Mouse (Mus musculus) gastrocnemius, adult 18-20 months (tissue): Measurements from ENCODE around the gene Eaf1. TPM values are rescaled to one million over a fixed set of nuclear protein-coding genes. Genes with fewer than 3 reads are reported as not detected.
"Not testable (repeated sequence)": the region's sequence is repeated elsewhere in the genome, so short reads cannot be mapped to it uniquely, and the experiment has no call there.

ENCODE experiments used
- DNase-seq: peaks from one replicate; pipeline ENCODE4 v3.0.0; 2021; ENCODE audit warnings: low spot score
- long read RNA-seq, 2 experiments: library from polyadenylated mRNA; stranded (forward); transcript quantifications; one replicate each; pipeline ENCODE4 v2.0.0; 2021
- total RNA-seq, 2 experiments: library from RNA; stranded (reverse); gene quantifications; 2 replicates each; pipeline ENCODE4 v1.2.3; 2021

The Eaf1 gene
- total RNA-seq: 10 to 100 TPM; 10.3 to 13.1 TPM
- long read RNA-seq, experiment 1, full-length matches to known transcripts: 24 of 30 reads
- long read RNA-seq, experiment 1, partial matches to known transcripts: 4 of 30 reads
- long read RNA-seq, experiment 1, other reads (novel, unspliced or antisense): 2 of 30 reads
- long read RNA-seq, experiment 2, full-length matches to known transcripts: 11 of 14 reads
- long read RNA-seq, experiment 2, partial matches to known transcripts: 2 of 14 reads
- long read RNA-seq, experiment 2, other reads (novel, unspliced or antisense): 1 of 14 reads

GRCm38 (mm10) chr14:31494349-31494974, at the start of gene Eaf1:
Eaf1 (plus strand) TSS chr14:31494399.
- no peak for DNase-seq

GRCm38 (mm10) chr14:31448994-31449393, 45.2 kb upstream of the Eaf1 start:
- DNase-seq: no peak

DNA sequence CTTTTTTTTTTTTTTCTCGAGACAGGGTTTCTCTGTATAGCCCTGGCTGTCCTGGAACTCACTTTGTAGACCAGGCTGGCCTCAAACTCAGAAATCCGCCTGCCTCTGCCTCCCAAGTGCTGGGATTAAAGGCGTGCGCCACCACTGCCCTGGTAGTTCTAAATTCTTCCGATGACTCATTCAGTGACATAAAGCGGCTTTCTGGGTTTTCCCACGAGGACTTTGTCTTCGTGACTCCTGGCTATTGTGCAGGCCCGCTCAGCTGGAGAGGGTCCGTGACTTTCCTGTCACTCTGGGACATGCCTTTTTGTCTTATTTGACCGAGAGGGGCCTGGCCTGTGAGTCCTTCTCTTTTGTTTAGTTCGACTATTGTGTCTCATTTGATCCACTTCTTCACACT, 40.3 kb upstream of the Eaf1 start:
- DNase-seq: not testable (repeated sequence)

GRCm38 (mm10) chr14:31454849-31455566, 39.2 kb upstream of the Eaf1 start:
- no peak for DNase-seq

- no peak for DNase-seq
Measured at GRCm38 (mm10) chr14:31456064-31456721, 38.0 kb upstream of the Eaf1 start.

DNA sequence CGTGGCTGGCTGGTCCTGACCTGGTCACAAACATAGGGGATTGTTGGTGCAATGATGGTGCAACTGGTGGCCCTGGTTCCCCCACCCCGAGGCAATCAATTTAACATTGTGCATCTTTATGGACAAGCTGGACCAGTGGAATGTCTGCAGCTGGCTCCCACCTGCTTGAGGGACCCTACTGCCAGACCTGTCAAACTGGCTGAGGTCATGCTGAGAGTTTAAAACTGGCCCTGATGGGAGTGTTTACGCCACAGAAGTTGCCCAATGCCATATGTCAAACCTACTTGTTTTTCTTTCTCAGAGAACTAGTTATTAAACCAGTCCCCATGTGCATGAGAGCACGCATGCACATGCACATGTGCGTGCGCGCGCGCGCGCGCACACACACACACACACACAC, 36.2 kb upstream of the Eaf1 start:
- no peak for DNase-seq

GRCm38 (mm10) chr14:31462226-31462625, 32.0 kb upstream of the Eaf1 start:
- not testable (repeated sequence) for DNase-seq

- no peak for DNase-seq
Measured at GRCm38 (mm10) chr14:31462886-31463285, 31.3 kb upstream of the Eaf1 start.

DNA sequence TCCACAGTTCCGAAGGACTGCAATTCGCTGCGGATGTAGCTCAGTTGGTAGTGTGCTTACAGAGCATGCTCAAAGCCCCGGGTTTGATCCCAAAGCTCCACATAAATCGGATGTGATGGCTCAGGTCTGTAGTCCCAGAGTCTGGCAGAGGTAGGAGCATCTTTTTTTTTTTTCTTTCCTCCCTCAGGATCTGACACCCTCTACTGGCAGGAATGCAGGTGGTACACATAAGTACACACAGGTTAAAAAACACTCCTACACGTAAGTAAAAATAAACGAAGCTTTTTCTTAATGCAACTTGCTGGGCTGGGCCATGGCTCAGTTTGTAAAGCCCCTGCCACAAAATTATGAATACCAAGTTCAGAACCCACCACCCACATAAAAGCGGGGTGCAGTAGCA, 30.0 kb upstream of the Eaf1 start:
- DNase-seq: peak; percentile 15

- no peak for DNase-seq
Measured at GRCm38 (mm10) chr14:31469711-31470110, 24.5 kb upstream of the Eaf1 start.

DNA sequence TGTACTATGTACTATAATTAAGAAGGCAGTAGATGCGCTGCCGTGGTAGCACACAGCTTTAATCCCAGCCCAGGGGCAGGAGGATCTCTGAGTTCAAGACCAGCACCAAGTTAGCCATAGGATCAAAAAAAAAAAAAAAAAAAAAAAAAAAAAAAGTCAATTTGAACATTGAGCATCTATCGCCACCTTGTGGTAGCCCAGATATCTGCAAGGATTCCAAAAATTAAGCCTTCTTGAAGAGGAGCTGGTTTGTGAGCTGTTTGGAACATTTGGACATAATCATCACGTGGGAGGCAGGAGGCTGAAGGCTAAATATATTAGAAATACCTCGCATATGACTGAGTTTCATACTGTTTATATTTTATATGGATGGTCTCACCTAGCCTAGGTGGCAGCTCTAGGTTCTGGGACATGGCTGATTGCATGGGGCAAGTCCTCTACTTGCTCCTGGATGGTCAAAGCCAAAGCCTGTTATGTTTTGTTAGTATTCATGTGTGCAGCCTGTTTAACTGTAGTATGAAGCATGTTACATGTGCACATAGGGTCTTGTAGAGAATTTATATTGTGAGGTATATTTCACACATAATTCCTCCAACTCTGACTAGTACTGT, 21.6 kb upstream of the Eaf1 start:
- DNase-seq: peak; percentile 66

DNA sequence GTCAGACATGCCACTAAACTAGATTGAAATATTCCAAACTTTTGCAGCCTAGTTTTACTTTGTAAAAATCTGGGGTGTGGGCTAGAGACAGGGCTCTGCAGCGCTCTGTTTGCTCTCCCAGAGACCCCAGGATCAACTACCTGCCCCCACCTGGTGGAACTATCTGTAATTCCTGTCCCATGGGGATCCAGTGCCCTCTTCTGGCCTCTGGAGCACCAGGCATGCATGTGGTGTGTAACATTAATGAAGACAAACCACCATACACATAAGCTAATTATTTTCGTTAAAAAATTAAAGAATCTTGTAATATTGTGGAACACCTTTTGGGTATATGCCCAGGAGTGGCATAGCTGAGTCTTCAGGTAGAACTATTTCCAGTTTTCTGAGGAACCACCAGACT, 20.9 kb upstream of the Eaf1 start:
- DNase-seq: no peak

DNA sequence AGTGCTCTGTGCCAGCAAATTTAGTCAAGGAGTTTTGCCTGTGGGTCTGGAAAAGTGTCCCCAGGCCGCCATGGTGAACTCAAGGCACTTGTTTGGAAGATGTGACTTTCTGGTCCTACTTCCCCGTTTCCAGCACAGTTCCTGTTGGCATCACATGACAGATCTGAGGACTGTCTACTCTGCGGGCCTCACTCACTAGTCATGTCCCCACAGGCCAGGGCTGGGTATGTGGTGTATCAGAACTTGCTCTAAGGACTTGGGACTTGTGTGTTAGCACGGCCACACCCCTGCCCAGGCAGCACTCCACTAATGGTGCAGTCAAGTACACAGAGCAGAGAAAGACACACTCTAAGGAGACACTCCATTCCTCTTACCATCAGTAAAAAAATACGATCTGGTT, 11.8 kb upstream of the Eaf1 start:
- DNase-seq: no peak

DNA sequence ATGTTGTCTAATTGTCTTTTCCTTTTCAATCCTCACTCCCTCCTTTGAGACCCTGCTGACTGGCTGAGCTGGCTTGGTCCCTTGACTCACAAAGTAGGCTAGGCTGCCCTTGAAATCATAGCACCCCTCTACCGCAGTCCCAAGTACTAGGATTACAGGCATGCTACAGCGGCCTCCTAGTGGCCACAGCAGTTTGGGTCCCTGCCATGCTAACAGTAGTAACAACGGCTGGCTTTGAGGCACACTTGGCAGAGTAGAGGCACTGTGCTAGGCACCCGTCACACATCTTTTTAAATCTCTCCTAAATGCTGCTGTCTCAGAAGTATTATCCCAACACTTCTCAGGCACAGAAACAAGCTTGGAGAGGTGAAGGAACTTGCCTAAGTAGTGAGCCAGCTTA, 7.7 kb upstream of the Eaf1 start:
- DNase-seq: peak; percentile 23

DNA sequence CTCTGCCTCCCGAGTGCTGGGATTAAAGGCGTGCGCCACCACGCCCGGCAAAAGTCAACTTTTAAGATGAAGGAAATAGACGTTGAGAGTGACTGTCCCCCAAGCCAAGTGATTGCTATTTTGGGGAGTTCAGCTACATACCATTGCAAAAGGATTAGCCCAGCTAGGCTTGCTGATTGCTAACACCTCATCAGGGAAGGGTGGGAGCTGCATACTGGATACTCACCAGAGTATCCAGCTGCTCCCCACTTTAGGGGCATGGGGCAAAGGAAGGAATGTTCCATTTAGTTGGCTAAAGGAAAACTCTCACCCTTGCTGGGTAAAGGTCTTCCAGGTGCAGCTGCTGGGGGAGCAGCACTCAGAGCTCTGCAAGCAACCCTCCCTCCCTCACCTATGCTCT, 6.1 kb upstream of the Eaf1 start:
- no peak for DNase-seq

- DNase-seq: no peak
Measured at GRCm38 (mm10) chr14:31493901-31494300, 298 bp upstream of the Eaf1 start.

GRCm38 (mm10) chr14:31494975-31495455, 816 bp downstream of the Eaf1 start, which contains the start of gene Mettl6:
Mettl6 (minus strand) TSS chr14:31495040.
- peak; percentile 90 for DNase-seq

DNA sequence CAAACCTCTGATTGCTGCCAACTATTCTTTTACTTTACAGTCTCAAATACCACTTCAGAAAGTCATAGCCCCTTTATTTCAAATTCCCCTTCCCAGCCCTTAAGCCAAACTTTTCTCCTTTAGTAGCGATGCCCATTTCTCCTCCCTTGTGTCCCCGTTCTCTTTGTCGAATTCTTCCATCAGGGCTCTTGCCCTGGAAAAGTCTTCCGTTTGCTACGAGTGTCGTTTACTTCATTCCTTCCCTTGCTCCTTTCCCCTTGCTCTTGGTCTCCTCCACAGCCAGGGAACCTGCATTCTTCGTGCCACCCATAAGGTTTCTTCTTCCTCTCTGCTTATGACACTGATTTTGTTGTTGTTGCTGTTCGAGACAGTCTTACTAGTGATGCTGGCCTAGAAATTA, 1.3 kb downstream of the Eaf1 start:
- no peak for DNase-seq

GRCm38 (mm10) chr14:31496241-31496646, 2.0 kb downstream of the Eaf1 start:
- DNase-seq: no peak

- DNase-seq: no peak
Measured at GRCm38 (mm10) chr14:31499526-31499925, 5.3 kb downstream of the Eaf1 start.

DNA sequence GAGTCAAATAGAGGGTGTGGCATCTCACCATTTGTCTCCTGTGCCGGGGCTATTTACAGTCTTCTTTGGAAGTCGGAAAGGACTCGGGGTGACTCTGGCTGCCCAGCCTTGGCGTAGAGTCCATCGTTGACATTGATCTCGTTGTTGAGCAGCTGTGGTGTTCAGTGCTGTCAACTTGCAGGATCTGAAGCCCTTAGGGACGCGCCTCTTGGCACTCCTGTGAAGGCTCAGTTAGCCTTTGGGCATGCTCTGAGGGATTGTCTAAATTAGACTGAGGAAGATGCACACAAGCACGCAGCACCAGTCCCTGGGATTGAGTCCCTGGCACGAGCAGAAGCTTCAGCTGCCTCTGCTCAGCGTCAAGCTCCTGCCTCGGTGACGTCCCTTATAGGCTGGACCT, 9.2 kb downstream of the Eaf1 start:
- peak; percentile 84 for DNase-seq
